In genomic region chr11:72983283-72983682, GRCm38 (mm10) we compare ENCODE assay signal across 11 mouse cellular contexts. TPM values are rescaled to one million over a fixed set of nuclear protein-coding genes. Genes with fewer than 3 reads are reported as not detected.
A peak's percentile ranks its signal among the peaks of the same experiment; 100 is the strongest.
DNase-seq lines count a peak whose midpoint lies in the region; ATAC-seq and TF ChIP-seq lines count a peak whose summit lies in the region.
"Had no signal": no experiment of that assay in that cellular context is flagged by ENCODE, and none has a peak within 500 bp of the region (broad histone marks: within the 10 kb centered on the region; RNA-seq: fewer than 3 reads in every experiment).

No protein-coding gene starts in this region.

- no peak for ATAC-seq in heart, postnatal 0 days (ENCODE audit: insufficient read depth, low read depth)
- ATAC-seq in lung, postnatal 0 days = peak; percentile 44
- no peak for ATAC-seq in stomach, postnatal 0 days (ENCODE audit: low FRiP score, low TSS enrichment)
- ATAC-seq in activated CD4-positive, CD25-positive, alpha-beta regulatory T cell, adult 4 months = no peak
- ATAC-seq: forebrain, embryonic 15.5 days had no signal

- no peak for TF ChIP-seq EP300 in heart, postnatal 0 days (IDR thresholded peaks at IDR 0.05; ENCODE audit: low read depth)
- TF ChIP-seq EP300 in lung, postnatal 0 days (IDR thresholded peaks at IDR 0.05) = no peak
- TF ChIP-seq EP300 in stomach, postnatal 0 days (optimal IDR thresholded peaks at IDR 0.05) = no peak

- H3K9me3 ChIP-seq in heart, postnatal 0 days (replicated peaks; ENCODE audit: control insufficient read depth, low read length) = no peaks in the 10 kb centered on the region
- no peaks in the 10 kb centered on the region for H3K9me3 ChIP-seq in lung, postnatal 0 days (ENCODE audit: low read length)
- H3K9me3 ChIP-seq in stomach, postnatal 0 days (ENCODE audit: control insufficient read depth, low read length) = no peaks in the 10 kb centered on the region
- H3K9me3 ChIP-seq: forebrain, embryonic 15.5 days; G1E; limb, embryonic 15.5 days had no signal

- WGBS in heart, postnatal 0 days = 45% methylated on average over 5 of the region's 5 CpGs
- WGBS in lung, postnatal 0 days = 45% methylated on average over 5 of the region's 5 CpGs
- WGBS in stomach, postnatal 0 days = 48% methylated on average over 5 of the region's 5 CpGs

- H3K27me3 ChIP-seq in heart, postnatal 0 days (ENCODE audit: control insufficient read depth, insufficient read depth, low read length) = no peaks in the 10 kb centered on the region
- no peaks in the 10 kb centered on the region for H3K27me3 ChIP-seq in lung, postnatal 0 days (replicated peaks; ENCODE audit: insufficient read depth, low read length)
- H3K27me3 ChIP-seq in stomach, postnatal 0 days (ENCODE audit: control insufficient read depth, insufficient read depth, low read length) = no peaks in the 10 kb centered on the region
- H3K27me3 ChIP-seq: forebrain, embryonic 15.5 days; limb, embryonic 15.5 days had no signal

- H3K4me1 ChIP-seq in heart, postnatal 0 days (ENCODE audit: control insufficient read depth, insufficient read depth) = no peaks in the 10 kb centered on the region
- peaks cover 2% of the 10 kb centered on the region; the same call in 1 of the 2 replicates for H3K4me1 ChIP-seq in lung, postnatal 0 days (ENCODE audit: insufficient read depth, low read depth, low read length)
- H3K4me1 ChIP-seq in stomach, postnatal 0 days (replicated peaks; ENCODE audit: control insufficient read depth, insufficient read depth) = no peaks in the 10 kb centered on the region
- H3K4me1 ChIP-seq: forebrain, embryonic 15.5 days; limb, embryonic 15.5 days had no signal

- no peaks in the 10 kb centered on the region for H3K36me3 ChIP-seq in heart, postnatal 0 days (replicated peaks; ENCODE audit: control insufficient read depth, insufficient read depth, low read length)
- no peaks in the 10 kb centered on the region for H3K36me3 ChIP-seq in lung, postnatal 0 days (ENCODE audit: insufficient read depth, low read length)
- H3K36me3 ChIP-seq in stomach, postnatal 0 days (ENCODE audit: control insufficient read depth, insufficient read depth, low read length) = no peaks in the 10 kb centered on the region; the same call in 1 of the 2 replicates
- H3K36me3 ChIP-seq: forebrain, embryonic 15.5 days; limb, embryonic 15.5 days had no signal

- H3K4me3 ChIP-seq in heart, postnatal 0 days (ENCODE audit: low read depth, low read length) = no peak overlapping the region
- no peak overlapping the region for H3K4me3 ChIP-seq in lung, postnatal 0 days (ENCODE audit: low read depth, low read length)
- H3K4me3 ChIP-seq in stomach, postnatal 0 days (ENCODE audit: low read depth, low read length) = no peak overlapping the region
- H3K4me3 ChIP-seq: forebrain, embryonic 15.5 days; limb, embryonic 15.5 days had no signal

- H3K27ac ChIP-seq in heart, postnatal 0 days (ENCODE audit: low read depth) = no peak overlapping the region
- H3K27ac ChIP-seq in lung, postnatal 0 days (ENCODE audit: low read length) = no peak overlapping the region
- H3K27ac ChIP-seq in stomach, postnatal 0 days (replicated peaks) = no peak overlapping the region
- H3K27ac ChIP-seq: forebrain, embryonic 15.5 days; limb, embryonic 15.5 days had no signal

- DNase-seq in heart, postnatal 0 days (ENCODE audit: low spot score) = no peak
- DNase-seq in heart, postnatal 10 days = no peak
- DNase-seq in lung, postnatal 0 days (ENCODE audit: low spot score) = no peak
- no peak for DNase-seq in lung, adult 18-20 months
- DNase-seq in adipocyte (ENCODE audit: low spot score) = peak; percentile 18
- no peak for DNase-seq in stomach, postnatal 0 days (ENCODE audit: low spot score)
- no peak for DNase-seq in left cerebral cortex, postnatal 25 days (ENCODE audit: low spot score in 2 of 2)

- H3K4me2 ChIP-seq in heart, postnatal 0 days (ENCODE audit: low read depth, low read length) = no peak overlapping the region
- no peak overlapping the region for H3K4me2 ChIP-seq in lung, postnatal 0 days (replicated peaks; ENCODE audit: low read depth, low read length)
- H3K4me2 ChIP-seq in stomach, postnatal 0 days (replicated peaks; ENCODE audit: low read depth) = no peak overlapping the region
- H3K4me2 ChIP-seq: forebrain, embryonic 15.5 days; limb, embryonic 15.5 days had no signal

- intact Hi-C loops in heart, postnatal 10 days (cut with DNase I) = loop anchor here (5.0 kb wide), 1 partner anchor 56 kb away; no protein-coding TSS in a partner anchor
- intact Hi-C loops in left cerebral cortex, postnatal 25 days (cut with DNase I) = no loop called here

- TF ChIP-seq CTCF in heart, postnatal 0 days (IDR thresholded peaks at IDR 0.05; ENCODE audit: low read depth) = peak; percentile 66
- peak; percentile 73 for TF ChIP-seq CTCF in lung, postnatal 0 days (IDR thresholded peaks at IDR 0.05)
- TF ChIP-seq CTCF in stomach, postnatal 0 days (IDR thresholded peaks at IDR 0.05; ENCODE audit: low read depth) = peak; percentile 77

- no peak overlapping the region for H3K9ac ChIP-seq in heart, postnatal 0 days (replicated peaks; ENCODE audit: low read depth, low read length)
- no peak overlapping the region for H3K9ac ChIP-seq in lung, postnatal 0 days (replicated peaks; ENCODE audit: low read depth)
- no peak overlapping the region for H3K9ac ChIP-seq in stomach, postnatal 0 days (ENCODE audit: low read length)
- H3K9ac ChIP-seq: forebrain, embryonic 15.5 days; limb, embryonic 15.5 days had no signal

RNA-seq across cellular contexts. Expression of gene P2rx1, which starts 15.6 kb away (rescaled TPM):
- total RNA-seq in heart, postnatal 0 days (2014; rRNA removed; ENCODE audit: low replicate concordance) = 1.4 and 24.8 TPM in 2 replicates
- polyA plus RNA-seq in heart, postnatal 0 days (2015; fragmentation: Nextera tagmentation; extraction: Ambion mirVana) = 0.71 and 1.0 TPM in 2 replicates
- total RNA-seq in heart, postnatal 10 days (2021) = under 1 TPM; 0.72 to 0.98 TPM
- 1.9 and 2.1 TPM in 2 replicates for polyA plus RNA-seq in lung, postnatal 0 days (2015; fragmentation: Nextera tagmentation; extraction: Ambion mirVana)
- polyA plus RNA-seq in stomach, postnatal 0 days (2015; fragmentation: Nextera tagmentation; extraction: Ambion mirVana) = 0.97 and 0.98 TPM in 2 replicates
- total RNA-seq in left cerebral cortex, postnatal 25 days (2021) = 1 to 10 TPM in 1 of 2 experiments, under 1 TPM in 1; 0.28 to 1.0 TPM
- under 1 TPM in 1 of 2 experiments, not detected in 1; 0.42 TPM for polyA plus RNA-seq in activated CD4-positive, CD25-positive, alpha-beta regulatory T cell, adult 4 months (2017; shearing (Covaris generic))

RNA-seq across cellular contexts. Expression of gene Atp2a3, which starts 22.3 kb away (rescaled TPM):
- total RNA-seq in heart, postnatal 0 days (2014; rRNA removed; ENCODE audit: low replicate concordance) = 3.8 and 9.7 TPM in 2 replicates
- 2.6 and 3.1 TPM in 2 replicates for polyA plus RNA-seq in heart, postnatal 0 days (2015; fragmentation: Nextera tagmentation; extraction: Ambion mirVana)
- 10 to 100 TPM; 17.1 to 19.0 TPM for total RNA-seq in heart, postnatal 10 days (2021)
- polyA plus RNA-seq in lung, postnatal 0 days (2015; fragmentation: Nextera tagmentation; extraction: Ambion mirVana) = 30.7 and 33.1 TPM in 2 replicates
- 19.6 and 21.9 TPM in 2 replicates for polyA plus RNA-seq in stomach, postnatal 0 days (2015; fragmentation: Nextera tagmentation; extraction: Ambion mirVana)
- 1 to 10 TPM; 6.2 TPM for total RNA-seq in left cerebral cortex, postnatal 25 days (2021)
- 10 to 100 TPM; 66.1 to 93.0 TPM for polyA plus RNA-seq in activated CD4-positive, CD25-positive, alpha-beta regulatory T cell, adult 4 months (2017; shearing (Covaris generic))

RNA-seq across cellular contexts. Expression of gene Camkk1, which starts 35.5 kb away (rescaled TPM):
- total RNA-seq in heart, postnatal 0 days (2014; rRNA removed; ENCODE audit: low replicate concordance) = 0.62 and 4.9 TPM in 2 replicates
- polyA plus RNA-seq in heart, postnatal 0 days (2015; fragmentation: Nextera tagmentation; extraction: Ambion mirVana) = 0.68 and 1.1 TPM in 2 replicates
- total RNA-seq in heart, postnatal 10 days (2021) = 1 to 10 TPM; 1.1 to 2.0 TPM
- polyA plus RNA-seq in lung, postnatal 0 days (2015; fragmentation: Nextera tagmentation; extraction: Ambion mirVana) = 5.4 and 6.1 TPM in 2 replicates
- 6.7 and 7.1 TPM in 2 replicates for polyA plus RNA-seq in stomach, postnatal 0 days (2015; fragmentation: Nextera tagmentation; extraction: Ambion mirVana)
- 10 to 100 TPM; 79.5 to 92.4 TPM for total RNA-seq in left cerebral cortex, postnatal 25 days (2021)
- 1 to 10 TPM; 2.4 to 2.6 TPM for polyA plus RNA-seq in activated CD4-positive, CD25-positive, alpha-beta regulatory T cell, adult 4 months (2017; shearing (Covaris generic))
